Mouse (Mus musculus): Measurements from ENCODE around the gene Abcb4.
A peak's percentile ranks its signal among the peaks of the same experiment; 100 is the strongest.
"Not testable (repeated sequence)": the region's sequence is repeated elsewhere in the genome, so short reads cannot be mapped to it uniquely, and the experiment has no call there.

Abcb4 gene

GRCm38 (mm10) chr5:8893300-8894103 lies at the start of gene Abcb4:
Abcb4 (plus strand) TSS chr5:8893717.
- DNase-seq (ENCODE audit: low spot score in 2 of 2): peak; percentile 28 to 57

DNA sequence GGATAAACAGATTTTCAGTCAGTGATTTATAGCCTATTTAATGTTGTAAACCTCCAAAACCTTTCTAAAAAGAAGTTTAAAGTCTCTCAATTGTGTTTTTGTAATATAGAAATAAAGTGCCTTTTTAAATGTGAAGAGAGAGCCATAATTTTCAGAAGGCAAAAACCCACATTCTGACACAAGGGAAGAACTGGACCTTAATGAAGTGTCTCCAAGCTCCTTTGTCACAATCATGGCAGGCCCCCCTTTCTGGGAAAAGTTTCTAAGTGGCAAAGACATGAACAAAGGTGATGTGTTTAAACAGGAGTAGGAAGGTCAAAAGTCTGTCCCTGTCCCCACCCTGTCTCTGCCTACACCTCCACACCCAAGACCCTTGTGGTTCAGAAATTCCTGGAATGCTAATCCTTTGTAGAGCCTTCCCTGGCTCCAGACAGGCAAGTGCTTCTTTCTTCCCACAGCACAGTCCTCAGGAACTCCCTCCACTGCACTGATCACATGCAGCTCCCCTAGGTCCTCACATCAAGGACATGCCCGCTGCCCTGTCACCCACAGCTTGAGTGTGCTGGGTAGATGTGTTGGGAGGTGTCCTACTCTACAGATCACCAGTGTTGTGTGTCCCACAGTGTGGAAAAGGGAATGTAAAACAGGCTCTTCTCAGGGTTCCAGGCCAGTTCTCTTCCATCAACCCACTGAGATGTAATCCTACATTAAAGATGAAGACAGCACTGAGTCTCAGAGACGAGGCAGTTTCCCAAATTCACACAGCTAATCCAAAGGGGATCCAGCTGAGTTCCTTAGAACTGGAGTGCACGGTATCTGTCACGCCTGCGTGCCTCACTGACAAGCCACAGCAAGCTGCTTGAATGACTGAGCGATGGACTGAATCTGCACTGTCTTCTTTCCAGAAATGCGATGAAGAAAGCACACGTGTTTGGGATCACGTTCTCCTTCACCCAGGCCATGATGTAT lies 44.6 kb upstream of the Abcb4 start:
- DNase-seq (ENCODE audit: low spot score in 2 of 2): not testable (repeated sequence)

- DNase-seq (ENCODE audit: low spot score in 2 of 2): no peak
Observed at GRCm38 (mm10) chr5:8850851-8851250, 42.7 kb upstream of the Abcb4 start.

- no peak for DNase-seq (ENCODE audit: low spot score in 2 of 2)
Observed at GRCm38 (mm10) chr5:8857201-8857600, 36.3 kb upstream of the Abcb4 start.

- DNase-seq (ENCODE audit: low spot score in 2 of 2): no peak
Observed at GRCm38 (mm10) chr5:8861811-8862210, 31.7 kb upstream of the Abcb4 start.

- no peak for DNase-seq (ENCODE audit: low spot score in 2 of 2)
Observed at GRCm38 (mm10) chr5:8863580-8864337, 29.8 kb upstream of the Abcb4 start.

DNA sequence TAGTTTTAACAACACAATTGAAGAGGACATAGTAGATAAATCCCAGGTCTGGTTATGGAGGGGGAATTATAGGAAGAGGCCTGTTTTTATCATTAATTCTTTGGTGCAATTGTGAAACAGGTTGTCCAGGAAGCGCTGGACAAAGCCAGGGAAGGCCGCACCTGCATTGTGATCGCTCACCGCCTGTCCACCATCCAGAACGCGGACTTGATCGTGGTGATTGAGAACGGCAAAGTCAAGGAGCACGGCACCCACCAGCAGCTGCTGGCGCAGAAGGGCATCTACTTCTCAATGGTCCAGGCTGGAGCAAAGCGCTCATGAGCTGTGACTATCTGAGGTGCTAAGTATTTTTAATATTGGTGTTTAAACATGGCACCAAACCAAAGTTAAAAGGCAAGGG lies 27.9 kb upstream of the Abcb4 start:
- DNase-seq (ENCODE audit: low spot score in 2 of 2): not testable (repeated sequence)

DNA sequence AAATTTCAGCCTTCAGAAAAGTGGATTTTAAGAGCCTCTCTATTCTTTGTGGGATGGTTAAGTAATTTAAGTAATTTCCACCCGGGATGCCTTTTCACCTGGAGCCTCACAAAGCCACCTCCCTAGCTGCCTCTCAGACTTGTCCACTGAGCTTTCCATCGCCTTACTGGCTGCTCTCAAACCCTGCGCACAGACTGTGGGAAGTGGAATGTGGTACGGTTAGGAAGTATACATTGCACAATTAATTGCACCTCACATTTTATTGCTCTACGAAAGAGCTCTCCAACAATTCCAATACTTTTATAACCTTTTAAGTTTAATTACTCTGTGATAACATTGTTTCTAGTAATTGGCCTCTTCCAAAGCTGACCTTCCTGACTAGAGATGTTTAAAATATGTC lies 27.2 kb upstream of the Abcb4 start:
- DNase-seq (ENCODE audit: low spot score in 2 of 2): no peak

DNA sequence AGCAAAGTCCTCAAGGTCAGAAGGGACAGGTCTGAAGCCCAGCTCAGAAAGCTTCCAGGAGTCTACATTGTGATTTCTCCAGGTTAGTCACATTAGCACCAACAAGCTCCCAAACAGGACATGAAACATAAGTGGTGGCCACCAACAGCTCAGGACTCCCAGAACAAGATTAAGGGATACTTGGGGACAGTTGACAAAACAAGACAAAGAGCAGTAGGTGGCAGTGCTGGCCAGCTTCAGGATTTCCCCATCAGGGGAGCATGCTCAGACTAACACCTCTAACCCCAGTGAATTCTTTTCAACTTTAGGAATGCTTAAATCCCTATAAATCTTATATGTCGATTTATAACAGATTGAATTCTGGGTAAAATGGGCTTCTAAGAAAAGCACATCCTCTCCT lies 25.5 kb upstream of the Abcb4 start:
- DNase-seq (ENCODE audit: low spot score in 2 of 2): no peak

DNA sequence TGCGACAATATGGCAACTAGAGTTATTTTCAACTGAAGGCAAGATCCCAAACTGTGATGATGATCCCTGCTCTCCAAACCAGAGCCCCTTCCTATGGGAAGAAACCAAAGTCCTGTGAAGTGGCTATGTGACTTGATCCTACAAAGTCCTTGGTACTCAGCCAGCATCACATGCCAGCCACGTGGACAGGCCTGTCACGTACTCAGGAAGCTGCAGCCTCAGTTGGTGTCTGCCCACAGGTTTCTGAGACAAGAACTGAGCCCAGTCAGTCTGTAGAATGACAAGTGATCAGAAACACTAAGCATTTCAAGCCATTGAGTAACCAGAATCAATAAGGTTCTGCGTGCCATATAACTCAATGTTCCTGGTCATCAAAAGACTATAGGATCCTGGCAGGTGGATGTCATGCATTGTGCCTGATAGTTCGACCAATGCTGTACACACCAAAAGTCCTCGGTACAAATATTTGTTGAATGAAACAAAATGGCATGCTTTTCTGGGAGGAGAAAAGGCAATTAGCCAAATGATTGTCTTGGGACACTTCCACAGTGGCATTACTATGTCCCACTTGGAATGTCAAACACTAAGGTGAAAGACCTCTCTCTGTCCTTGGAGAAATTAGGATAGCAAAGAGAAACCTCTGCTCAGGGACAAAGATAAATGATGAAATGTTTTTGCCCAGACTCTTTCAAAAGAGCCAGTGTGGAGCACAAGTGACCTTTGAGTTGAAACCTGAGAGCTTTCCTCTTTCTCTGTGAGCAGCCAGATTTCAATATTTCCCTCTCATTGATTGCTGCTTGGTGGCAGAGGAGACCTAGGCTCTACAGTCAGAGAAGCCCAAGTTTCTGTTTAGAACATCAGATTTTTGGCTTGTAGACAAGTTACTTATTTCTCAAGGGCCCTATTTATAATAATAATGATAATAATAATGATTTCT lies 20.3 kb upstream of the Abcb4 start:
- DNase-seq (ENCODE audit: low spot score in 2 of 2): no peak

DNA sequence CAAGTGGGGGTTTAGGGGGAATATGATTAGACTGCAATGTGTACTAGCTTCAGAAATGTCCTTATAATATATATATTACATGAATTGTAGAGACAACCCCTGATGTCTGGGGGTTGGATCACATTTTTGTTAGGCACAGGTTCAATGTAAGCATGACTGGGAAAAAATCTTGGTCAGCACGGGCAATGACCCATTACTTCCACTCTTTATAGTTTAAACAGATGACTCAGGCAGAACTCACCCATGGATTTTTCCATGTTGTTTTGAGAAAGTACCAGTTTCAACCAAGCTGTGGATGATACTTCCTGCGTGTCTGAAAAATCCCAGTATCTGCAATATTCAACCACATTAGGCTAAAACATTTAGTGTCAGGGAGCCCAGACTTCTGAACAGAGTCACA lies 16.4 kb upstream of the Abcb4 start:
- DNase-seq (ENCODE audit: low spot score in 2 of 2): no peak

DNA sequence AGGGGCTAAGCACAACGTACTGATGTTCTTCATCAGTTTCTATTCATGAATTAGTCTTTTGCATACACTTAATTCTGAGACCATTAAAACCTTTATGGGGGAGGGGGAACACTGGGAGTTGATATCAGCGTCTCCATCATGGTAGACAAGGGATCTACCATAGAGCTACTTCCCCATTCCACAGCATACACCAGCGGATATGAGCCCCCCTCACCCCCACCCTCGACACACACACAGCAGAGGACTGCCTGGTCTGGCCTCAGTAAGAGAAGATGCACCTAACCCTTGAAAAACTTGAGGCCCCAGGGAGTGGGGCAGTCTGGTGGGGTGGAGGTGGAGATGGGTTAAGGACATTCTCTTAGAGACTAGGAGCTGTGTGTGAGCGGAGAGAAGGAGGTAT lies 15.7 kb upstream of the Abcb4 start:
- no peak for DNase-seq (ENCODE audit: low spot score in 2 of 2)

- no peak for DNase-seq (ENCODE audit: low spot score in 2 of 2)
Observed at GRCm38 (mm10) chr5:8885837-8886236, 7.7 kb upstream of the Abcb4 start.

- peak in 1 of 2 experiments; percentile 5 for DNase-seq (ENCODE audit: low spot score in 2 of 2)
Observed at GRCm38 (mm10) chr5:8894104-8894425, 548 bp downstream of the Abcb4 start.

DNA sequence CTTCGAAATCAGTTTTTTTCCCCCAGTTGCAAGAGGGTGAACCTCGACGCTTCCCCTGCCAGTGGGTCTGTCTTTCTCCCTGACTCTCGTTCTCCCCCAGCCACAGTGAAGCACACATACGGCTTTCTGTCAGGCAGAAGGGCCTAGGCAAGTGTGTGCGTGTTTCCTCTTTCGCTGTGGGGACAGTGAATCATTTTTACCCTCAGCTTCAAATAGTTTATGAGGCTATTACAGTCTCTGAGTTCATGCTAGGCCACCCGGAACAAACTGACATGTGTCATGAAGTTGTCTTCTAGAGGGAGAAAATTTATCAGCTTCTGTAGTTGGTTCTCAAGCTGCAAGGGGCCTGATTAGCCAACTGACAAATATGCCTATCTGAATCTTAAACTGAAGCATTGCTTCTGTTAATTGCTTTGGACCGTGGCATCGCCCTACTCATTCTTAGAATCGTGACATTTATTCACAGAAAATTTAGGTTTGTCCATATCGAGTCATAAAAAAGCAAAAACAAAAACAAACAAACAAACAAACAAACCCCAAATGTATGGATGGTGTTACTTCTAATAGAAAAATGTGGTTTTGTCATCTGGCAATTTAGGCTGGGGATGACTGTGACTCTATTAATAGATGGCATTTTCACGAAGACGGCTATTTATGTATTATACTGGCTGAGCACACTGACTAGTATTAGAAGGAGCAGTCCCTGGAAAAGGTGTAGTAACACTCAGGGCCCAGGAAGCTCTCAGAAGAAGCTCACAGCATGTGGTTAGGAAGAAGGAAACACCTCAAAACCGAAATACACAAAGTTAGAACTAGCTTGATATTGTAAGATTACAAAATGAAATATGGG lies 1.3 kb downstream of the Abcb4 start:
- no peak for DNase-seq (ENCODE audit: low spot score in 2 of 2)

GRCm38 (mm10) chr5:8896198-8896597 lies 2.7 kb downstream of the Abcb4 start:
- no peak for DNase-seq (ENCODE audit: low spot score in 2 of 2)

DNA sequence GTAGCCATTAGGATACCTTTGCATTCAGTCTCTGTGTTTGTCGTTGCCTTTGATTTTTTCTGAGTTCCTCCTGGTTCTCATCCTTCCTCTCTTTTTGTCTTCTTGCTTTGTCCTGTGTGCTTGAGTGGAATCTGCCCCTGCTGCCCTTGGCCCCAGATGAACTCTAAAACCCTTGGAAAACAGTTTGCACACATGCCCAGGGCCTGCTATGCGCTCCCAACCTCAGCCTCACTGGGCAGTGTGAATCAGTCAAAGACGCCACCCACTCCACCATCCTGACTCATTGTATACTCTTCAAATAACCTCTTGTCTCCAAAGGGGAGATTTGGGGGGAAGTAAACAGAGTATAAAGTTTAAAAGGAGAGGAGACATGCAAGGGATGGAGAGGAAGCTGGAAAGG lies 4.7 kb downstream of the Abcb4 start:
- DNase-seq (ENCODE audit: low spot score in 2 of 2): no peak

DNA sequence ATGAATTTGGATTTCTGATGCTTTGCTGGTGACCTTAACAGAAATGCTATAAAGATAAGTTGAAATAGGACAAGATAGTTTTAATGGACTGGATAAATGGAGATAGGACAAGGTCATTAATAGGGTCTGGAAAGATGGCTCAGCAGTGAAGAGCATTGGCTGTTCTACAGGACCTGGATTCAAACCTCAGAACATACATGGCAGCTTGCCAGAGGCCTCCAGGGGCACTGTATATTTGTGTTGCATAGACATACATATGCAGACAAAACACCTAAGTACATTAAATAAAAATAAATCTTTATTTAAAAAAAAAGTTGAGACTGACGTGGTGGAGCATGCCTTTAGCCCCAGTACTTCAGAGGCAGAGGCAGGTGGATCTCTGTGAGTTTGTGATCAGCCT lies 7.5 kb downstream of the Abcb4 start:
- no peak for DNase-seq (ENCODE audit: low spot score in 2 of 2)

GRCm38 (mm10) chr5:8902141-8902817 lies 8.8 kb downstream of the Abcb4 start:
- DNase-seq (ENCODE audit: low spot score in 2 of 2): no peak

DNA sequence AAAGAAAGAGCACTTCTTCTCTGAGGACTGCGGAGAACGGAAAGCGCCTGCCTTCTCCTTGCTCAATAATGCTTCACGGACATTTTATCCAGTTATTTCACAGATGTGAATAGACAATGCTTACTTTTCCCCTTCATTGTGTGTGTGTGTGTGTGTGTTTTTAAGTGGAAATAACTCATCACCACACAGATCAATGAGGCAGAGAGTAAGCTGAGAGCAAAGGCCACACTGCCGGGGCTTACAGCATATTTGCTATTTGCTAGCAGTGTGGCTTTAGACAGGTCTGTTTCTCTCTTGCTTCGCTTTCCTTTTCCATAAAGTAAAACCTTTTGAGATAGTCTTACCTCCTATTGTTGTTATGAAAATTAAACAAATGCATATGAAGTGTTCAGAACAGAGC lies 11.0 kb downstream of the Abcb4 start:
- no peak for DNase-seq (ENCODE audit: low spot score in 2 of 2)

Data from frontal cortex, postnatal 14 days (tissue).